Mouse (Mus musculus): Measurements from ENCODE around the gene Farsa. TPM values are rescaled to one million over a fixed set of nuclear protein-coding genes. Genes with fewer than 3 reads are reported as not detected.

Gene Farsa
- total and polyA plus RNA-seq, 2 experiments from 2014 or later, result 84.6 to 92.7 TPM

- 89% methylated on average over 9 of the region's 9 CpGs for WGBS
- Histone ChIP-seq H3K4me1 (ENCODE audit: insufficient read depth, low read length) (peaks cover 5% of the 10 kb centered on the region; the same call in 1 of the 2 replicates), H3K27ac (ENCODE audit: low read depth, low read length) (no peak overlapping the region), H3K4me2 (ENCODE audit: low read depth, low read length, poor library complexity, severe bottlenecking) (peak overlapping the region; percentile 89), H3K4me3 (ENCODE audit: low read depth, low read length) (peak overlapping the region; percentile 89; the same call in 1 of the 2 replicates), H3K36me3 (ENCODE audit: insufficient read depth, low read length) (peaks cover 35% of the 10 kb centered on the region), H3K9ac (replicated peaks; ENCODE audit: low read length, poor library complexity, severe bottlenecking) (peak overlapping the region; percentile 24; the same call in 1 of the 2 replicates), H3K27me3 (ENCODE audit: insufficient read depth, low read length) (no peaks in the 10 kb centered on the region), H3K9me3 (ENCODE audit: low read length) (no peaks in the 10 kb centered on the region)
- TF ChIP-seq CTCF (IDR thresholded peaks at IDR 0.05), result no peak
- DNase-seq (ENCODE audit: low spot score), result no peak
- no peak for ATAC-seq (ENCODE audit: low FRiP score)
These were observed 12.3 kb upstream of the Farsa start for GRCm38 (mm10) chr8:84844397-84845070.

- Histone ChIP-seq H3K36me3 (ENCODE audit: insufficient read depth, low read length) (peaks cover 35% of the 10 kb centered on the region), H3K4me3 (ENCODE audit: low read depth, low read length) (peak overlapping the region; percentile 89), H3K27ac (ENCODE audit: low read depth, low read length) (peak overlapping the region; percentile 91), H3K4me1 (ENCODE audit: insufficient read depth, low read length) (0 out of 2 replicates have a peak, but pooled peaks cover 4% of the 10 kb centered on the region), H3K4me2 (ENCODE audit: low read depth, low read length, poor library complexity, severe bottlenecking) (peak overlapping the region; percentile 89), H3K9me3 (ENCODE audit: low read length) (no peaks in the 10 kb centered on the region), H3K9ac (replicated peaks; ENCODE audit: low read length, poor library complexity, severe bottlenecking) (peak overlapping the region; percentile 81), H3K27me3 (ENCODE audit: insufficient read depth, low read length) (no peaks in the 10 kb centered on the region)
- 17% methylated on average over 12 of the region's 12 CpGs for WGBS
- peak; percentile 57 for DNase-seq (ENCODE audit: low spot score)
- no peak for ATAC-seq (ENCODE audit: low FRiP score)
- peak; percentile 74 for TF ChIP-seq CTCF (IDR thresholded peaks at IDR 0.05)
These were observed 11.3 kb upstream of the Farsa start for GRCm38 (mm10) chr8:84845355-84846093.

GRCm38 (mm10) chr8:84846094-84846721 is 10.6 kb upstream of the Farsa start:
- WGBS, result under 1% methylated on average over 30 of the region's 30 CpGs
- no peak; the same call in 1 of the 2 replicates for ATAC-seq (ENCODE audit: low FRiP score)
- H3K4me1 ChIP-seq (ENCODE audit: insufficient read depth, low read length), result 0 out of 2 replicates have a peak, but pooled peaks cover 4% of the 10 kb centered on the region
- no peak for TF ChIP-seq CTCF (IDR thresholded peaks at IDR 0.05)
- H3K9ac ChIP-seq (replicated peaks; ENCODE audit: low read length, poor library complexity, severe bottlenecking), result peak overlapping the region; percentile 81
- peak; percentile 19 for DNase-seq (ENCODE audit: low spot score)
- peak overlapping the region; percentile 91 for H3K27ac ChIP-seq (ENCODE audit: low read depth, low read length)
- H3K4me3 ChIP-seq (ENCODE audit: low read depth, low read length), result peak overlapping the region; percentile 89
- peak overlapping the region; percentile 89 for H3K4me2 ChIP-seq (ENCODE audit: low read depth, low read length, poor library complexity, severe bottlenecking)
- H3K27me3 ChIP-seq (ENCODE audit: insufficient read depth, low read length), result no peaks in the 10 kb centered on the region
- no peaks in the 10 kb centered on the region for H3K9me3 ChIP-seq (ENCODE audit: low read length)
- peaks cover 35% of the 10 kb centered on the region for H3K36me3 ChIP-seq (ENCODE audit: insufficient read depth, low read length)

- Histone ChIP-seq H3K4me3 (ENCODE audit: low read depth, low read length) (peak within 1 kb of the TSS; percentile 89), H3K27me3 (ENCODE audit: insufficient read depth, low read length) (no peaks in the 10 kb centered on the region), H3K27ac (ENCODE audit: low read depth, low read length) (peak within 1 kb of the TSS; percentile 91), H3K9me3 (ENCODE audit: low read length) (no peaks in the 10 kb centered on the region), H3K36me3 (ENCODE audit: insufficient read depth, low read length) (peaks cover 29% of the 10 kb centered on the region), H3K4me1 (ENCODE audit: insufficient read depth, low read length) (0 out of 2 replicates have a peak, but pooled peaks cover 4% of the 10 kb centered on the region), H3K4me2 (ENCODE audit: low read depth, low read length, poor library complexity, severe bottlenecking) (peak within 1 kb of the TSS; percentile 89), H3K9ac (replicated peaks; ENCODE audit: low read length, poor library complexity, severe bottlenecking) (peak within 1 kb of the TSS; percentile 81)
- DNase-seq (ENCODE audit: low spot score) (peak; percentile 100), ATAC-seq (ENCODE audit: low FRiP score) (peak; percentile 99)
- 1% methylated on average over 54 of the region's 55 CpGs for WGBS
- peak; percentile 55 for TF ChIP-seq CTCF (IDR thresholded peaks at IDR 0.05)
These were observed 9.8 kb upstream of the Farsa start, which contains the start of gene Calr for GRCm38 (mm10) chr8:84846722-84847572. Calr (minus strand) TSS chr8:84846934.

Data from midbrain, postnatal 0 days (tissue).